Mouse (Mus musculus) hindbrain, embryonic 10.5 days (tissue): ENCODE data around the gene Mcrip2. TPM values are rescaled to one million over a fixed set of nuclear protein-coding genes. Genes with fewer than 3 reads are reported as not detected.

Source experiments
- DNase-seq: peaks from one replicate; pipeline ENCODE4 v3.0.0-alpha.2; 2017; ENCODE audit warnings: low spot score
- H3K27ac ChIP-seq: fragments of 300-500 bp; sonication (generic); 2 replicates; pipeline ENCODE4 v1.5.1; 2016; ENCODE audit warnings: mild to moderate bottlenecking, moderate library complexity
- H3K27me3 ChIP-seq: fragments of 300-500 bp; sonication (generic); 2 replicates; pipeline ENCODE4 v1.6.1; 2016; ENCODE audit warnings: mild to moderate bottlenecking; ENCODE audit not compliant: poor library complexity, insufficient read depth, severe bottlenecking
- H3K36me3 ChIP-seq: fragments of 300-500 bp; sonication (generic); 2 replicates; pipeline ENCODE4 v1.6.1; 2016; ENCODE audit warnings: mild to moderate bottlenecking, moderate library complexity
- H3K4me1 ChIP-seq: fragments of 300-500 bp; sonication (generic); replicated peaks from 2 replicates; pipeline ENCODE4 v1.6.1; 2016; ENCODE audit warnings: mild to moderate bottlenecking
- H3K4me3 ChIP-seq: fragments of 300-500 bp; sonication (generic); 2 replicates; pipeline ENCODE4 v1.5.1; 2016; ENCODE audit warnings: mild to moderate bottlenecking, moderate library complexity
- H3K9me3 ChIP-seq: fragments of 300-500 bp; sonication (generic); 2 replicates; pipeline ENCODE4 v1.6.1; 2016; ENCODE audit warnings: mild to moderate bottlenecking, moderate library complexity
- WGBS: fragments of 180-500 bp; shearing (Covaris S2); methylation state at CpG from one replicate; pipeline ENCODE4 v1.1.7; 2016; 5-methylcytosine and 5-hydroxymethylcytosine counted together
- polyA plus RNA-seq: library from polyadenylated mRNA; unstranded; fragments of >200 nt; fragmentation: Nextera tagmentation; extraction: Ambion mirVana; gene quantifications from 2 replicates; pipeline ENCODE4 v1.2.1, GENCODE M21; 2016

Gene Mcrip2
- polyA plus RNA-seq, 1 experiment from 2014 or later, result 10.6 TPM

DNA sequence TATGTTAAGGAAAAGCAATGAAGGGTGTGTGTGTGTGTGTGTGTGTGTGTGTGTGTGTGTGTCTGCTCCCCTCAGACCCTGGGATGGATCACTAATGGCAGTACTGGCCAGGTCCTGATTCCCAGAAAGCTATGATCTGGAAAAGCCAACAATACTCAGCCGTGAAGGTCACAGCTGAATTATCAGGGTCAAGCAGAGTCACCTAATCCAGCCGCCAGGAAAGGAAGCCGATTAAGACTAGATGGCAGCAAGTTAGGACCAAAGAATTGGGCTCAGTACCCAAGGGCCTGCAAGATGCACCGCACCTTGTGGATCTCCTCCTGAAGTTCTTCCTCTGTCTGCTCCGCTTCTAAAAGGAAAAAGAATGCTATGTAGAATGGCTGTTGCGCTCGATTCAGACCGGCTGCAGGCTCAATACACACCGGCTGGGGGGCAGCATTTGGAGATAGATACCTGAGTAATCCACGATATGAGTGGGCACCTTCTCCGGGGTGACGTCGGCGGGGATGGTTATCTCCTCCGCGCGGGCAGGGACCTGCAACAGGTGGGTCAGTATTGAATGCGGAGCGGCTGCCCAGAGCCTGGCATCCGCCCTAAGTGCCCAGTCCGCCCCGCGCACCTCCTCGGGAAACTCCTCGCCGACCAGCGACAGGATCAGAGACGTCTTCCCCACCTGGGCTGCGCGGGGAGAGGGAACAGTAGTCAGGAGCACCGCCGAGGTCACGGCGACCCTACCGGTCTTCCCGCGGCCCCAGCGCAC is 24.7 kb downstream of the Mcrip2 start:
- peaks cover 38% of the 10 kb centered on the region for H3K4me1 ChIP-seq
- peak overlapping the region; percentile 86 for H3K4me3 ChIP-seq
- peaks cover 85% of the 10 kb centered on the region for H3K36me3 ChIP-seq
- H3K9me3 ChIP-seq, result no peaks in the 10 kb centered on the region
- WGBS, result 4% methylated on average over 38 of the region's 38 CpGs
- H3K27ac ChIP-seq, result peak overlapping the region; percentile 95
- H3K27me3 ChIP-seq, result no peaks in the 10 kb centered on the region
- no peak for DNase-seq

- WGBS, result 90% methylated on average over 4 of the region's 4 CpGs
- Histone ChIP-seq H3K4me3 (peak overlapping the region; percentile 86), H3K9me3 (no peaks in the 10 kb centered on the region), H3K27me3 (no peaks in the 10 kb centered on the region), H3K36me3 (peaks cover 85% of the 10 kb centered on the region), H3K27ac (no peak overlapping the region), H3K4me1 (peaks cover 44% of the 10 kb centered on the region)
- no peak for DNase-seq
These were observed 25.4 kb downstream of the Mcrip2 start for GRCm38 (mm10) chr17:25843122-25843521.

DNA sequence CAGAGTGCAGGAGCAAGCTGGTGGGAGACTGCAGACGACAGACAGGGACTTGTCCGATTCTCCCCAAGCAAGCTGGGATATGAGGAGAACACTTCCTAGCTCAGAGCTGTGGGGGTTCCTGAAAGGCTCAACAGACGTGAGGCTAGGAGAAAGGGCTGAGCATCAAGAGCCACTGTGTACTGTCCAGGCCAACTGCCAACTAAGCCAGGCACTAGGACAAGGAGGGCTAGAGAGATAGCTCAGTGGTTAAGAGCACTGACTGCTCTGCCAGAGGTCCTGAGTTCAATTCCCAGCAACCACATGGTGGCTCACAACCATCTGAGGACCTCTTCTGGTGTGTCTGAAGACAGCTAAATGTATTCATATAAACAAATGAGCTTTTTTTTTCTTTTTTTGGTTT is 26.1 kb downstream of the Mcrip2 start:
- WGBS, result 86% methylated on average over 3 of the region's 3 CpGs
- DNase-seq, result no peak
- Histone ChIP-seq H3K4me1 (peaks cover 50% of the 10 kb centered on the region), H3K36me3 (peaks cover 84% of the 10 kb centered on the region), H3K9me3 (no peaks in the 10 kb centered on the region), H3K4me3 (peak overlapping the region; percentile 9; the same call in 1 of the 2 replicates), H3K27me3 (no peaks in the 10 kb centered on the region), H3K27ac (no peak overlapping the region)

DNA sequence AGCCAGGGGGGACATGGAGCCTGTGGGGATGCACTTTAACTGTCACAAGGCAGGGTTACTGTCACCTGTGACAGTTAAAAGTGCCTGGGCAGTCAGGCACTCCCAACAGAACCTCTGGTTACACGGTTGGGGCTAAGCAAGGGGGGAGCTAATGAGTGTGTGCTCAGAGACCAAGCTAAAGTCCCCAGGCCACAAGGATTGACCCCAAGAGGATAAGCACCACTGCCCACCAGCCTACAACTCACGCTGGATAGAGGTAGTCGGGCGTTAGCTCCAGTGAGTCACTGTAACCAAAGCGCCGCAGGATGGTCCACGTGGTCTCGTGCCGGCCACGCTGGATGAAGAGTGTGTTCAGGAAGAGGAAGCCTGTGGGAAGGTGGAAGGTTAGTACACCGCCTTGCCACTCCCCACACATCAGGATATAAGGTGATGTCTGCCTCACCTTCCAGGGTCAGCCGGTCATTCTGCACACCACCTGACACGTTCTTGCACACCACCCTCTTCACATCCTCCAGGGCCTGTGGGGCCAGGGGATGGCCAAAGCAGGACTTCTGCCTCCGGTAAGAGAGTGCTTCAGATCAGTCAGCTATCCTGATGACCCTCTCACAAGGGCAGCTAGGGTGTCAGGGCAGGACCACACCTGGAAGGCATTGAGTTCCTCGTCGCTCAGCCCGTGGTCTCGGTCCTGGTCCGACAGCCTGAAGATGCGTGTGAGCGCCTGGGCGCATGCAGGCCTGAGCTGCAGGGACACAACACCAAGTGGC is 27.3 kb downstream of the Mcrip2 start, which contains the start of gene Gm20683:
Gene Gm20683, minus strand, starts transcription at position 647 of the 764 bp plus-strand sequence.
- WGBS, result 93% methylated on average over 22 of the region's 22 CpGs
- Histone ChIP-seq H3K4me1 (peaks cover 62% of the 10 kb centered on the region), H3K27ac (no peak within 1 kb of the TSS), H3K27me3 (no peaks in the 10 kb centered on the region), H3K36me3 (peaks cover 71% of the 10 kb centered on the region), H3K9me3 (no peaks in the 10 kb centered on the region), H3K4me3 (peak within 1 kb of the TSS; percentile 9; the same call in 1 of the 2 replicates)
- DNase-seq, result no peak

DNA sequence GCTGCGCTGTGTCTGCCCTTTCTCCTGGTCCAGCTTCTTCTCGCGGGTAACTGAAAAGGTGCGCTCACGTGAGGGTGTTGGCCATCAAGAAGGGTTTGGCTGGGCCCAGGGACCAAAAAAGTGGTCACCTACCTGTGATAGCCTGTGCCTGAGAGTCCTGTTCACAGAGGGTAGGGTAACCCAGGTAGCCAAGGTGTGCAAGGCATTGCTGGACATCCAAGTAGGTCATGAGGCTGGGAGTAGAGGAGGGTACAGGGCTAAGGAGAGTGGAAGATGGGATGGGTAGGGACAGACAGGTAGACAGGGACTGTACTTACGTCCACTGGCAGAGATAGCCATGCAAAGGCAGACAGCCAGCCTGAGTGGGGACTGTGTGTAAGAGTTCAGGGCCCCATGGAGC is 28.0 kb downstream of the Mcrip2 start:
- H3K4me1 ChIP-seq, result peaks cover 70% of the 10 kb centered on the region
- H3K4me3 ChIP-seq, result no peak overlapping the region
- H3K27ac ChIP-seq, result no peak overlapping the region
- DNase-seq, result no peak
- WGBS, result 95% methylated on average over 6 of the region's 6 CpGs
- peaks cover 71% of the 10 kb centered on the region for H3K36me3 ChIP-seq
- no peaks in the 10 kb centered on the region for H3K27me3 ChIP-seq
- no peaks in the 10 kb centered on the region for H3K9me3 ChIP-seq

DNA sequence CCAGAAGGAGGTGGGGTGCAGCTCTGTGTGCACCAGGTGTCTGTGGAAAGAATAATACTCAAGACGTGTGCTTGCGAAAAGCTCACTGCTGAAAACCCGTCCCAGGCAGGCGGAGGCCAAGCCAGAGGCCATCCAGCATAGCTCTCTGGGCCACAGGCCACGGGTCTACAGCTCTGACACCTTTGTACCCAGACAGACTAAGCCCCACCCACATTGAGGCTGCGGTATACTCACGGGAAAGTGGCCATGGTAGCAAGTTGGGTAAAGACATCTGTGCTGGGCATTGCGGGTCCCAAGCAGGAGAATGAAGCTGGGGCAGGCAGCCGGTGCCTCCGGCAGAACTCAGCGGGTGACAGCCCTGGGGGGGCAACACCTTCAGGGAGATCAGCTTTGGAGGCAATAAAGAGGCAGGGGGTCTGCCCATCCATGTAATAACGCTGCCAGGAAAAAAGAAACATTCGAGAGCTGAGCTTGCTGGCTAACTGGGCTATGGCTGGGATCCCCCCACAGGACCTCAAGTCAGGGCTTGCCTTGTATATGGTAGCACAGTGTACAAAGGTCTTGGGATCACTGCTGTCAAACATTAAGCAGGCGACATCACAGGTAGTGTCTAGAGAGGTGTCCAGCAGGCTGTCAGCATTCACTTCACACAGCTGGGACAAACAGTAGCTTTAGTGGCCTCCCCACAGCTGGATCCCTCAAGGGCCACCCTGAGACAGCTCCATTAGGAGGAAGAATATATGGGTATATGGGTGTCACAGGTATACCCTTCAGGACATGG is 28.9 kb downstream of the Mcrip2 start:
- H3K27me3 ChIP-seq, result no peaks in the 10 kb centered on the region
- peaks cover 73% of the 10 kb centered on the region for H3K4me1 ChIP-seq
- no peak overlapping the region for H3K27ac ChIP-seq
- 90% methylated on average over 14 of the region's 14 CpGs for WGBS
- H3K9me3 ChIP-seq, result no peaks in the 10 kb centered on the region
- 0 out of 2 replicates have a peak overlapping the region, but pooled peaks have one; percentile 7 for H3K4me3 ChIP-seq
- H3K36me3 ChIP-seq, result peaks cover 72% of the 10 kb centered on the region
- no peak for DNase-seq

DNA sequence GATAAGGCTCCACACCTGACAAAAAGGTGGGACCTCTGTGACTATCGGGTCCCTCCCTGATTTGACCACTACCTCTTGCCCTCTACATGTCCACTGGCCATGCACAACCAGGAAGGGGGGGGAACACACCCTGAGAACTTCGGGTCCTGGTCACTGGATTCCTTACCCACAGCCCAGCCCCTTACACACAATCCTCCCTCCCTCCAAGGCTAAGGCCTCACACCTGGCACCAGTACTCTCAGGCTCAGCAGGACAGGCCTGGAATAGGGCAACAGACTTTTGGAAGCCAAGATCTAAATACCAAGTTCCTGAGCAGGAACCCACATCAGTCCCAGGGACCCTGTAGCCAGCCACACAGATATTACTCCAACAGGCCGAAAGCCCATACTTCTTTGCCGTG is 29.7 kb downstream of the Mcrip2 start:
- 92% methylated on average over 4 of the region's 4 CpGs for WGBS
- Histone ChIP-seq H3K36me3 (peaks cover 75% of the 10 kb centered on the region), H3K27me3 (no peaks in the 10 kb centered on the region), H3K4me3 (no peak overlapping the region), H3K27ac (no peak overlapping the region), H3K4me1 (peaks cover 74% of the 10 kb centered on the region), H3K9me3 (no peaks in the 10 kb centered on the region)
- no peak for DNase-seq

DNA sequence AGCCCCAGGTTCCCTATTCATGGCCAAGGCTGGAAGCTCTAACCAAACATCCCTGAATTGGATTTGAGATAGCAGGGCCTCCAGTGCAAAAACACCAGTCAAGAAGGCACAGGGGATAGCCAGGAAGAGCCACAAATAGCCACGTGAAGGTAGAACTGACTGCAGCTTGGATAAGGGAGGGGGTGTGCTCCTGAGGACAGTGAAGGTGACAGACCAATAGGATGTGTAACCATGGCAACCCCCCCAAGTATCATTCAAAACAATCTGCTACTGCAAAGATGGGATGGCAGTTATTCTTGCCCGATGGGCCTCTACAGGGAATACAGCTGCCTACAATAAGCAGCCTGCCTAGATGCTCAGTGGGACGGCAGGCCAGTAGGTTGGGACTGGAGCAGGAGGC is 31.0 kb downstream of the Mcrip2 start:
- DNase-seq, result peak; percentile 20
- Histone ChIP-seq H3K27me3 (no peaks in the 10 kb centered on the region), H3K4me3 (peak overlapping the region; percentile 52), H3K27ac (peak overlapping the region; percentile 84), H3K36me3 (peaks cover 67% of the 10 kb centered on the region), H3K4me1 (peaks cover 69% of the 10 kb centered on the region), H3K9me3 (no peaks in the 10 kb centered on the region)
- 38% methylated on average over 3 of the region's 3 CpGs for WGBS

DNA sequence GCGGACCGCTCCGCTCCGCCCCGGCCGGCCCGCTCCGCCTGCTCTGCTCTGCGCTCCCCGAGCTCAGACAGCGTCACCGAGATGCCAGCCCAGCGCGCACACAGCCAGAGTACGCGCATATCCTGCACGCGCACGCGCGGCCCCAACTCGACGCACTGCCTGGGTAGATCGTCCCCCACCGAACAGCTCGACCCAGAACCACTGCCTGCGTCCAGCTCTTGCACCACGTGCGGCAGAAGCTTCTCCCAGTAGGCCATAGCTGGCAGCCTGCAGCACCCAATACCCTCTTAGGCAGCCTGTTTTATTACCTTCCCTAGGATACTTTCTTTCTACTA is 31.5 kb downstream of the Mcrip2 start, which contains the start of gene Rhbdl1:
Gene Rhbdl1, minus strand, starts transcription at position 220 of the 335 bp plus-strand sequence.
- no peaks in the 10 kb centered on the region for H3K9me3 ChIP-seq
- H3K4me1 ChIP-seq, result peaks cover 67% of the 10 kb centered on the region
- WGBS, result 2% methylated on average over 29 of the region's 29 CpGs
- peak; percentile 70 for DNase-seq
- peaks cover 63% of the 10 kb centered on the region for H3K36me3 ChIP-seq
- H3K27me3 ChIP-seq, result no peaks in the 10 kb centered on the region
- peak within 1 kb of the TSS; percentile 84 for H3K27ac ChIP-seq
- peak within 1 kb of the TSS; percentile 52 for H3K4me3 ChIP-seq

- H3K4me1 ChIP-seq, result peaks cover 71% of the 10 kb centered on the region
- no peaks in the 10 kb centered on the region for H3K9me3 ChIP-seq
- H3K36me3 ChIP-seq, result peaks cover 63% of the 10 kb centered on the region
- 25% methylated on average over 23 of the region's 23 CpGs for WGBS
- H3K4me3 ChIP-seq, result peak overlapping the region; percentile 52
- peak overlapping the region; percentile 84 for H3K27ac ChIP-seq
- no peak for DNase-seq
- no peaks in the 10 kb centered on the region for H3K27me3 ChIP-seq
These were observed 32.0 kb downstream of the Mcrip2 start for GRCm38 (mm10) chr17:25836397-25837075.

DNA sequence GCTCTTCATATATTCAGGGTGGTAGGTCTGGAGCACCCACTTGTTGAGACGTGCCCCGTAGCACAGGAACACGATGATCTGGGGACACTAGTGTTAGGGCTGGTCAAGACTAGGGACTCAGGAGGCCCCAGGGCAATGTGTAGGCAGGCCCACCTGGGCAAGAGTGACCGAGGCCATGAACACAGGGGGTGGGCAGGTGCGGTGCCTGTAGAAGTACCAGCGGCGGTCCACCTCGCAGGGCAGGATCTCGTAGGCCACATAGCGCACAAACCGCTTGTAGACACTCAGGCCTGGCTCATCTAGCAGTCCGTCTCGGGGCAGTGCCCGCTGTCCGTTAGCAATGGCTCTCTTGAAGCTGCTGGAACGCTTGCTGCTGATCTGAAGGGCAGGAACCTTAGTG is 32.7 kb downstream of the Mcrip2 start:
- Histone ChIP-seq H3K27me3 (no peaks in the 10 kb centered on the region), H3K4me1 (peaks cover 78% of the 10 kb centered on the region), H3K4me3 (peak overlapping the region; percentile 73), H3K9me3 (no peaks in the 10 kb centered on the region), H3K27ac (no peak overlapping the region), H3K36me3 (peaks cover 63% of the 10 kb centered on the region)
- WGBS, result 95% methylated on average over 16 of the region's 16 CpGs
- no peak for DNase-seq

- H3K27ac ChIP-seq, result no peak overlapping the region
- peaks cover 63% of the 10 kb centered on the region for H3K36me3 ChIP-seq
- no peaks in the 10 kb centered on the region for H3K9me3 ChIP-seq
- H3K4me1 ChIP-seq, result peaks cover 83% of the 10 kb centered on the region
- 96% methylated on average over 7 of the region's 7 CpGs for WGBS
- DNase-seq, result no peak
- H3K4me3 ChIP-seq, result peak overlapping the region; percentile 73; the same call in 1 of the 2 replicates
- H3K27me3 ChIP-seq, result no peaks in the 10 kb centered on the region
These were observed 33.3 kb downstream of the Mcrip2 start for GRCm38 (mm10) chr17:25835301-25835700.
